Mouse (Mus musculus) kidney, postnatal 0 days (tissue): ENCODE results near the gene Jph4. TPM values are rescaled to one million over a fixed set of nuclear protein-coding genes. Genes with fewer than 3 reads are reported as not detected.

Experiments used
- ATAC-seq: fragments of 200-750 bp; cut with Nextera tagmentation; replicated peaks from 2 replicates; pipeline ENCODE4 v1.8.0; 2017; ENCODE audit warnings: low read depth, moderate number of reproducible peaks, moderate TSS enrichment, moderate library complexity; ENCODE audit not compliant: low FRiP score
- DNase-seq: peaks from one replicate; pipeline ENCODE4 v3.0.0-alpha.2; 2016; ENCODE audit warnings: low spot score
- H3K27ac ChIP-seq: fragments of 300-500 bp; sonication (generic); 2 replicates; pipeline ENCODE4 v1.5.1; 2014; ENCODE audit warnings: mild to moderate bottlenecking
- H3K27me3 ChIP-seq: fragments of 300-500 bp; sonication (generic); 2 replicates; pipeline ENCODE4 v1.6.1; 2014; ENCODE audit warnings: low read length, mixed read lengths; ENCODE audit not compliant: insufficient read depth
- H3K36me3 ChIP-seq: fragments of 300-500 bp; sonication (generic); 2 replicates; pipeline ENCODE4 v1.6.1; 2014; ENCODE audit warnings: low read length, mixed read lengths; ENCODE audit not compliant: insufficient read depth
- H3K4me1 ChIP-seq: fragments of 300-500 bp; sonication (generic); replicated peaks from 2 replicates; pipeline ENCODE4 v1.6.1; 2014; ENCODE audit warnings: antibody characterized with exemption, low read length, mixed read lengths; ENCODE audit not compliant: insufficient read depth
- H3K4me2 ChIP-seq: fragments of 300-500 bp; sonication (generic); 2 replicates; pipeline ENCODE4 v1.6.1; 2014; ENCODE audit warnings: mild to moderate bottlenecking, low read length, moderate library complexity, mixed read lengths
- H3K4me3 ChIP-seq: fragments of 300-500 bp; sonication (generic); replicated peaks from 2 replicates; pipeline ENCODE4 v1.5.1; 2014; ENCODE audit warnings: low read depth, low read length
- H3K9ac ChIP-seq: fragments of 300-500 bp; sonication (generic); 2 replicates; pipeline ENCODE4 v1.6.1; 2014; ENCODE audit warnings: low read depth, low read length
- H3K9me3 ChIP-seq: fragments of 300-500 bp; sonication (generic); replicated peaks from 2 replicates; pipeline ENCODE4 v1.6.1; 2016; ENCODE audit warnings: low read length, inconsistent platforms, mixed read lengths
- CTCF ChIP-seq: IDR thresholded peaks from 2 replicates; pipeline ENCODE4 v1.5.1; 2016; ENCODE audit warnings: antibody characterized with exemption, low read depth, mild to moderate bottlenecking, moderate library complexity
- WGBS: fragments of 180-500 bp; shearing (Covaris S2); extraction: QIAGEN DNeasy Blood & Tissue Kit; methylation state at CpG from one replicate; pipeline ENCODE4 v1.1.7; 2014; 5-methylcytosine and 5-hydroxymethylcytosine counted together
- polyA plus RNA-seq: library from polyadenylated mRNA; unstranded; fragments of >200 nt; fragmentation: Nextera tagmentation; extraction: Ambion mirVana; gene quantifications from 2 replicates; pipeline ENCODE4 v1.2.1, GENCODE M21; 2015

Jph4 gene
- polyA plus RNA-seq, 1 experiment from 2014 or later = 0.30 TPM

DNA sequence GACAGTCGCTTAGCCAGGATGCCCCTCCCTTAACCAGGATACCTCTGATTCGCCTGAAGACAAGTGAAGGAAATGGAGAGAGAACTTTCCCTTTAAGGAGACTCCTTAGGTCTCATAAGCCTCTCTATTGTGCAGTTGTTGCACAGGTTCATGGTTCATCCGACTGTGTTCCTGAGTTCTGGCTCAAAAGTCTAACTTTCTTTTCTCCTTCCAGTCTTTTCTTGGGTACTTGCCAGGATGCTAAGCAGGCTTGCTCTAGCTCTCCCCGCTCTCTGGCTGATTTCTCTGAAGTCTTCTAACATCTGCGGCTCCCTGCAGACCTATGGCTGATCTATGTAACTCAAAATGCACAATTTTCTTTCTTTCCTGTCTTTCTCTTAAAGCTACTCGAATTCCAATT, 33.3 kb downstream of the Jph4 start:
- Histone ChIP-seq H3K9me3 (no peaks in the 10 kb centered on the region), H3K4me2 (no peak overlapping the region), H3K36me3 (no peaks in the 10 kb centered on the region), H3K4me1 (peaks cover 15% of the 10 kb centered on the region), H3K27ac (no peak overlapping the region), H3K27me3 (no peaks in the 10 kb centered on the region), H3K4me3 (no peak overlapping the region), H3K9ac (no peak overlapping the region)
- whole genome bisulfite sequencing = 62% methylated on average over 6 of the region's 6 CpGs
- TF ChIP-seq CTCF = no peak
- DNase-seq (no peak), ATAC-seq (no peak)

GRCm38 (mm10) chr14:55081105-55081504, 35.6 kb downstream of the Jph4 start:
- 33% methylated on average over 5 of the region's 5 CpGs for WGBS
- DNase-seq (no peak), ATAC-seq (no peak)
- Histone ChIP-seq H3K27ac (no peak overlapping the region), H3K27me3 (no peaks in the 10 kb centered on the region), H3K9ac (no peak overlapping the region), H3K4me1 (peaks cover 19% of the 10 kb centered on the region), H3K9me3 (no peaks in the 10 kb centered on the region), H3K4me2 (no peak overlapping the region), H3K36me3 (no peaks in the 10 kb centered on the region), H3K4me3 (no peak overlapping the region)
- no peak for TF ChIP-seq CTCF

- Histone ChIP-seq H3K4me3 (no peak overlapping the region), H3K27ac (no peak overlapping the region), H3K27me3 (no peaks in the 10 kb centered on the region), H3K9ac (0 out of 2 replicates have a peak overlapping the region, but pooled peaks have one; percentile 1), H3K36me3 (no peaks in the 10 kb centered on the region), H3K4me1 (peaks cover 11% of the 10 kb centered on the region), H3K4me2 (peak overlapping the region; percentile 53), H3K9me3 (no peaks in the 10 kb centered on the region)
- TF ChIP-seq CTCF = peak; percentile 90
- 20% methylated on average over 8 of the region's 8 CpGs for WGBS
- ATAC-seq (peak; percentile 61), DNase-seq (peak; percentile 83)
Measured at GRCm38 (mm10) chr14:55079214-55079970, 37.3 kb downstream of the Jph4 start.

DNA sequence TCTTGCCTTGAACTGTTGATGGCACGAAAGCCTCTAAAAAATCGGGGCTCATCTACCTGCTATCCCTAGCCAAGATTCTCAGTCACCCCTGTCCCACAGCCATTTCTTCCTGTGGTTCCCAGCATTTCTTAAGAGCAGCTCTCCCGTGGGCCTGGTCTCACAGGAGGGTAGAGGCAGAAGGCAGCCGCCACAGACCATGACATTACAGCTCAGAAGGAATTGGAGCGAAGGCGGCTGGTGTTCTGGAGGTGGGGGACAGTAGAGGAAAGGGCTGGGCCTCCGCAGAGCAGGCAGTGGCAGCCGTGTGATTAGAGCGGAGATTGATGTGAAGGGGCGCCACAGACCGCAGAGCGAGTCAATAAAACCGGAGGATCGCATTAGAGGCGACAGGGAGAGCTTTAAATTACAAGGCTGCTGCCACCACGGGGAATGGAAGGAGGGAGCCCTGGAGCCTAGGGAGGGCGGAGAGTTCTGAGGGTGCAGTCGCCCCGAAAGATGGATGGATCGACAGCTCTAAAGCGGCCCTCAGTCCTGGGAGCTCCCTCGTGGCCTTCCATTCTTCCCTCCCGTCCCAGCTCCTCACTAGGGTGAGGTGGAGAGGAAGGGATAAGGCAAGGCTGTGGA, 38.3 kb downstream of the Jph4 start:
- 0 out of 2 replicates have a peak overlapping the region, but pooled peaks have one; percentile 10 for H3K27ac ChIP-seq
- no peaks in the 10 kb centered on the region for H3K9me3 ChIP-seq
- peak overlapping the region; percentile 53 for H3K4me2 ChIP-seq
- WGBS = 8% methylated on average over 23 of the region's 23 CpGs
- TF ChIP-seq CTCF = no peak
- ATAC-seq (no peak; the same call in 1 of the 2 replicates), DNase-seq (peak; percentile 75)
- H3K27me3 ChIP-seq = no peaks in the 10 kb centered on the region
- peak overlapping the region; percentile 50; the same call in 1 of the 2 replicates for H3K9ac ChIP-seq
- H3K4me3 ChIP-seq = peak overlapping the region; percentile 12; the same call in 1 of the 2 replicates
- peaks cover 11% of the 10 kb centered on the region for H3K4me1 ChIP-seq
- no peaks in the 10 kb centered on the region for H3K36me3 ChIP-seq

- ATAC-seq = no peak
- TF ChIP-seq CTCF = no peak
- Histone ChIP-seq H3K4me2 (peak overlapping the region; percentile 53), H3K4me1 (peaks cover 11% of the 10 kb centered on the region), H3K36me3 (no peaks in the 10 kb centered on the region), H3K9me3 (no peaks in the 10 kb centered on the region), H3K27ac (no peak overlapping the region), H3K4me3 (no peak overlapping the region), H3K9ac (0 out of 2 replicates have a peak overlapping the region, but pooled peaks have one; percentile 50), H3K27me3 (no peaks in the 10 kb centered on the region)
- DNase-seq = no peak
- WGBS = 44% methylated on average over 15 of the region's 15 CpGs
Measured at GRCm38 (mm10) chr14:55077481-55078365, 39.0 kb downstream of the Jph4 start.

DNA sequence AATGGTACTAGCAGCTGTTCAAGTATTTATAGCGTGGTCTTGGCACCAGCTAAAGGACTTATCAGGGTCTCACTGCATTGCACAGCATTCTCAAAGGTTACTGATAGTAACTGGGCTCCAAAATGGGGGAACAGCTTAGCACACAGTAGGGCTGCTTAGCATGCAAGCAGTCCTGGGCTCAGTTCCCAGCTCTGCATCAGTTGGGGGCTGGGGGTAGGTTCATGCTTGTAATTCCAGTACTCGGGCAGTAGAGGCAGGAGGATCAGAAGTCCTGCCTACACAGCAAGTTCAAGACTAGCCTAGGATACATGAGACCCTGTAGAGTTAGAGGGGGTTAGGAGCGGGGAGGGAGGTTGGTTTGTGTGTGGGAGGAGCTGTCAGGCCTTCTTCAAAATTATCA, 39.8 kb downstream of the Jph4 start:
- H3K4me1 ChIP-seq = peaks cover 11% of the 10 kb centered on the region
- no peaks in the 10 kb centered on the region for H3K27me3 ChIP-seq
- WGBS = 58% methylated on average over 3 of the region's 3 CpGs

More for the DNA sequence above, 39.8 kb downstream of the Jph4 start:
- no peak overlapping the region for H3K27ac ChIP-seq
- no peak for TF ChIP-seq CTCF
- H3K4me2 ChIP-seq = no peak overlapping the region
- H3K36me3 ChIP-seq = no peaks in the 10 kb centered on the region
- no peak overlapping the region for H3K9ac ChIP-seq
- ATAC-seq = no peak
- no peaks in the 10 kb centered on the region for H3K9me3 ChIP-seq
- H3K4me3 ChIP-seq = no peak overlapping the region
- no peak for DNase-seq
